ENCODE assay signal across 9 mouse cellular contexts in genomic region chr8:120494903-120495302, GRCm38 (mm10).
DNase-seq lines count a peak whose midpoint lies in the region; ATAC-seq and TF ChIP-seq lines count a peak whose summit lies in the region.
"Had no signal": no experiment of that assay in that cellular context is flagged by ENCODE, and none has a peak within 500 bp of the region (broad histone marks: within the 10 kb centered on the region; RNA-seq: fewer than 3 reads in every experiment).

No protein-coding gene starts in this region.

- H3ac ChIP-seq in myocyte (ENCODE audit: control insufficient read depth, insufficient read length) = no peak overlapping the region

- H3K9me3 ChIP-seq in erythroblast, embryonic 14.5 days (ENCODE audit: control insufficient read depth, low read length) = no peaks in the 10 kb centered on the region
- no peaks in the 10 kb centered on the region for H3K9me3 ChIP-seq in hindbrain, postnatal 0 days (ENCODE audit: low read length)
- no peaks in the 10 kb centered on the region for H3K9me3 ChIP-seq in liver, embryonic 11.5 days (ENCODE audit: control insufficient read depth, low read length)

- no peak for ATAC-seq in erythroblast, adult 5-6 weeks (replicated peaks; ENCODE audit: low FRiP score, poor library complexity, severe bottlenecking)
- ATAC-seq in hindbrain, postnatal 0 days = peak; percentile 59
- ATAC-seq in liver, embryonic 11.5 days (replicated peaks; ENCODE audit: low FRiP score) = no peak
- no peak for ATAC-seq in erythroid progenitor cell, adult 5-6 weeks (replicated peaks; ENCODE audit: low FRiP score, poor library complexity, severe bottlenecking)

- intact Hi-C loops in gastrocnemius, postnatal 36 days (cut with DNase I) = no loop called here

- TF ChIP-seq POLR2A in myocyte (IDR thresholded peaks at IDR 0.05; ENCODE audit: insufficient read length, low read depth) = peak; percentile 45

- peaks cover 91% of the 10 kb centered on the region for H3K36me3 ChIP-seq in erythroblast, embryonic 14.5 days (ENCODE audit: control insufficient read depth)
- no peaks in the 10 kb centered on the region for H3K36me3 ChIP-seq in hindbrain, postnatal 0 days (ENCODE audit: insufficient read depth, low read length)
- no peaks in the 10 kb centered on the region for H3K36me3 ChIP-seq in liver, embryonic 11.5 days (ENCODE audit: control insufficient read depth, insufficient read depth, low read length)
- no peaks in the 10 kb centered on the region for H3K36me3 ChIP-seq in myocyte (ENCODE audit: control insufficient read depth, insufficient read depth)

- H3K4me1 ChIP-seq in erythroblast, embryonic 14.5 days (ENCODE audit: control insufficient read depth) = peaks cover 100% of the 10 kb centered on the region
- H3K4me1 ChIP-seq in brown adipose tissue, adult 24 weeks (ENCODE audit: control insufficient read depth, insufficient read depth, insufficient read length, low read length) = peaks cover 83% of the 10 kb centered on the region
- H3K4me1 ChIP-seq in hindbrain, postnatal 0 days (ENCODE audit: insufficient read depth, low read length) = peaks cover 71% of the 10 kb centered on the region
- peaks cover 95% of the 10 kb centered on the region for H3K4me1 ChIP-seq in liver, embryonic 11.5 days (replicated peaks; ENCODE audit: control insufficient read depth, insufficient read depth, low read length)

- H3K4me3 ChIP-seq in erythroblast, embryonic 14.5 days (replicated peaks) = peak overlapping the region; percentile 28
- H3K4me3 ChIP-seq in brown adipose tissue, adult 24 weeks (ENCODE audit: insufficient read depth, low read depth, low read length) = no peak overlapping the region
- 0 out of 2 replicates have a peak overlapping the region, but pooled peaks have one; percentile 1 for H3K4me3 ChIP-seq in hindbrain, postnatal 0 days (ENCODE audit: low read length)
- peak overlapping the region; percentile 29 for H3K4me3 ChIP-seq in liver, embryonic 11.5 days (ENCODE audit: low read depth, low read length)
- no peak overlapping the region for H3K4me3 ChIP-seq in myocyte

- 27% methylated on average over 15 of the region's 15 CpGs for WGBS in hindbrain, postnatal 0 days
- 51% methylated on average over 15 of the region's 15 CpGs for WGBS in liver, embryonic 11.5 days

- peak; percentile 72 to 80 for DNase-seq in gastrocnemius, postnatal 36 days
- DNase-seq in hindbrain, postnatal 0 days (ENCODE audit: low spot score) = peak; percentile 73
- no peak for DNase-seq in liver, embryonic 11.5 days (ENCODE audit: low spot score)

- peak overlapping the region; percentile 60 for H3K27ac ChIP-seq in brown adipose tissue, adult 24 weeks (replicated peaks; ENCODE audit: low read depth, low read length)
- H3K27ac ChIP-seq in hindbrain, postnatal 0 days = peak overlapping the region; percentile 52
- H3K27ac ChIP-seq in liver, embryonic 11.5 days (ENCODE audit: low read depth, low read length) = peak overlapping the region; percentile 78

- no peak overlapping the region; the same call in 1 of the 2 replicates for H3K9ac ChIP-seq in hindbrain, postnatal 0 days (replicated peaks; ENCODE audit: low read length)
- peak overlapping the region; percentile 32 for H3K9ac ChIP-seq in liver, embryonic 11.5 days (ENCODE audit: low read depth, low read length)

- H3K27me3 ChIP-seq in erythroblast, embryonic 14.5 days (ENCODE audit: control insufficient read depth) = no peaks in the 10 kb centered on the region
- H3K27me3 ChIP-seq in hindbrain, postnatal 0 days (ENCODE audit: insufficient read depth, low read length) = no peaks in the 10 kb centered on the region
- no peaks in the 10 kb centered on the region for H3K27me3 ChIP-seq in liver, embryonic 11.5 days (replicated peaks; ENCODE audit: control insufficient read depth, insufficient read depth, low read length)
- no peaks in the 10 kb centered on the region for H3K27me3 ChIP-seq in myocyte (ENCODE audit: control insufficient read depth, insufficient read depth, insufficient read length)
- H3K27me3 ChIP-seq: CH12.LX had no signal

- no peak for TF ChIP-seq CTCF in hindbrain, postnatal 0 days (IDR thresholded peaks at IDR 0.05; ENCODE audit: low read depth)

- H3K79me2 ChIP-seq in myocyte (ENCODE audit: control insufficient read depth, insufficient read depth) = peaks cover 89% of the 10 kb centered on the region

- H3K4me2 ChIP-seq in hindbrain, postnatal 0 days (ENCODE audit: low read depth, low read length) = peak overlapping the region; percentile 47
- H3K4me2 ChIP-seq in liver, embryonic 11.5 days = peak overlapping the region; percentile 98
- peak overlapping the region; percentile 82 for H3K4me2 ChIP-seq in myocyte (ENCODE audit: low read depth)

TF ChIP-seq in myocyte, 11 proteins besides CTCF, POLR2A, EP300 and RAD21:
- TF ChIP-seq TCF3 (IDR thresholded peaks at IDR 0.05; ENCODE audit: insufficient read length, low read depth) (no peak), MAX (IDR thresholded peaks at IDR 0.05; ENCODE audit: low read depth) (no peak), REST (IDR thresholded peaks at IDR 0.05; ENCODE audit: insufficient read depth, insufficient read length) (no peak), TCF12 (IDR thresholded peaks at IDR 0.05; ENCODE audit: insufficient read depth, poor library complexity, severe bottlenecking) (no peak), MYOG (IDR thresholded peaks at IDR 0.05; ENCODE audit: control insufficient read depth in 1 of 3, insufficient read depth in 1 of 3, insufficient read length in 2 of 3, low read depth in 2 of 3) (peak in 2 of 3 experiments; percentile 6 to 16), CEBPB (IDR thresholded peaks at IDR 0.05; ENCODE audit: insufficient read depth, poor library complexity, severe bottlenecking) (no peak), USF1 (IDR thresholded peaks at IDR 0.05; ENCODE audit: low read depth) (no peak)

Comparison
In these comparisons a context has a peak if more than half of its experiments do, and no peak if none do; other contexts are left out.
1. H3K4me3 ChIP-seq: peak in erythroblast, embryonic 14.5 days (single experiment), hindbrain, postnatal 0 days (single experiment) and liver, embryonic 11.5 days (single experiment); none in brown adipose tissue, adult 24 weeks (single experiment) and myocyte (single experiment).
2. H3K4me2 ChIP-seq: peak in every context shown above with its lines; median percentile 98 in liver, embryonic 11.5 days; 82 in myocyte; 47 in hindbrain, postnatal 0 days.
3. Peak in every context shown above with its lines, with median percentiles within 50 percentile points of each other: H3K27ac ChIP-seq.